Mouse (Mus musculus): ENCODE results near the gene Asb2. TPM values are rescaled to one million over a fixed set of nuclear protein-coding genes. Genes with fewer than 3 reads are reported as not detected.

Asb2 gene
- polyA plus RNA-seq, 1 experiment from 2014 or later, result 0.51 TPM

- H3K4me3 ChIP-seq, result no peak overlapping the region
- 75% methylated on average over 4 of the region's 4 CpGs for WGBS
- H3K27me3 ChIP-seq (replicated peaks; ENCODE audit: low read depth, poor library complexity, severe bottlenecking), result peaks cover 19% of the 10 kb centered on the region; the same call in 1 of the 2 replicates
- DNase-seq (ENCODE audit: low spot score), result no peak
- H3K36me3 ChIP-seq (replicated peaks), result no peaks in the 10 kb centered on the region
- H3K9me3 ChIP-seq, result no peaks in the 10 kb centered on the region
- H3K27ac ChIP-seq (replicated peaks), result no peak overlapping the region
- peaks cover 28% of the 10 kb centered on the region for H3K4me1 ChIP-seq
These were observed 24.3 kb downstream of the Asb2 start for GRCm38 (mm10) chr12:103331491-103331890.

DNA sequence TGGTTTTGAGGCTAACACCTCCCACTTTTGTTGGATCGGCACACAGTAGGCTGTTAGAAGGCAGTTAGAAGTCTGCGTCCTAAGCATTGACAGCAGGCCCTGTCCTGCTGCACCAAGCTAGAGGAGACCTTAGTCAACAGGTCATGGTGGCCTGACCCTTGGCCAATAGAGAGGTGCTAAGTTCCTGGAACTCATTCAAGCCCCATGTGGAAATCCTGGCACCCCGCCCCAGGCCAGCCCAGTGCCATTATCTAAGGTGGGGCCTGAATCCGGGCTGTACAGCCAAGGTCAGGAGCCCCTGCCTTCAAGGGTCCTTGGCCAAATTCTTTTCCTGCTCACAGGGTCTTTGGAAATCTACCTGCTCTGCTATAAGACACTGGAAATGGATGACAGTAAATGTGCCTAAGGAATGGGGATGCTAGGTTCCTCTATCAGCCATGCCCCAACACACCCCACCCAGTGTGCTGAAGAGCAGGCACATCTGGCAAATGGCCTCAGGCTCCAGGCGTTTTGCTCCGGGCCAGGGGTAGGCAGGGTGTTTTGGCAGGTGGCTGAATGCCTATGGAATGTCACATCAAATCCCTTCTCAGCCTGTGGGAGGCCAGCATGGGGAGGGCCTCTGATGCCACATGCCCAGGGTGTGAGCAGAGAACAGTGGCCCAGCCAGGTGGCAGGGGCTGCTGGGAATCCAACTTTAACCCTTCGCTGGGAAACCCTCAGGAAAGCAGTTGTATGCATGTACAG, 27.2 kb downstream of the Asb2 start:
- H3K27me3 ChIP-seq (replicated peaks; ENCODE audit: low read depth, poor library complexity, severe bottlenecking), result peaks cover 42% of the 10 kb centered on the region
- H3K27ac ChIP-seq (replicated peaks), result no peak overlapping the region
- WGBS, result 65% methylated on average over 7 of the region's 7 CpGs
- peaks cover 42% of the 10 kb centered on the region for H3K4me1 ChIP-seq
- no peaks in the 10 kb centered on the region for H3K9me3 ChIP-seq
- no peak overlapping the region for H3K4me3 ChIP-seq
- no peaks in the 10 kb centered on the region for H3K36me3 ChIP-seq (replicated peaks)
- DNase-seq (ENCODE audit: low spot score), result peak; percentile 29

DNA sequence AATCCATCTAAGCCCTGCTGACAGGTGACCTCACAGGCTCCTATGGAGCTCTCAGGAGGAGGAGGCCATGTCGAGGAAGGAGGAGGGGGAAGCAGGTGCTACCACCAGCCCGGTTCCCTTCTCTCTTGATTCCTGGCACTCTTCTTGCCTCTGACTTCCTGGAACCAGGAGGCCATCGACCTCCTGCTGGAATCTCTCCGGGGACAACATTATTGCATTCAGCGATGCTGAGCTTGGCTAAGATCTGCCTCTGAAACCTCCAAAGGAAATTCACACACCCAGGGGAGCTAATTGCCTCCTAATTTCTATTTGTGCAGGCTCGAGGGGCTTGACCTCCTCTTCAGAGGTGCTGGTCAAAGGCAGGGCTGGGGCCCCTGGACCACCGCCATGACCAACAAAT, 28.7 kb downstream of the Asb2 start:
- Histone ChIP-seq H3K27me3 (replicated peaks; ENCODE audit: low read depth, poor library complexity, severe bottlenecking) (peaks cover 52% of the 10 kb centered on the region), H3K9me3 (no peaks in the 10 kb centered on the region), H3K27ac (replicated peaks) (no peak overlapping the region), H3K4me1 (peaks cover 42% of the 10 kb centered on the region), H3K4me3 (no peak overlapping the region), H3K36me3 (replicated peaks) (no peaks in the 10 kb centered on the region)
- DNase-seq (ENCODE audit: low spot score), result no peak
- 21% methylated on average over 7 of the region's 7 CpGs for WGBS

GRCm38 (mm10) chr12:103326569-103326968, 29.2 kb downstream of the Asb2 start:
- no peak overlapping the region for H3K27ac ChIP-seq (replicated peaks)
- peaks cover 42% of the 10 kb centered on the region for H3K4me1 ChIP-seq
- WGBS, result 52% methylated on average over 4 of the region's 4 CpGs
- H3K27me3 ChIP-seq (replicated peaks; ENCODE audit: low read depth, poor library complexity, severe bottlenecking), result peaks cover 52% of the 10 kb centered on the region
- H3K4me3 ChIP-seq, result no peak overlapping the region
- no peaks in the 10 kb centered on the region for H3K36me3 ChIP-seq (replicated peaks)
- H3K9me3 ChIP-seq, result no peaks in the 10 kb centered on the region
- DNase-seq (ENCODE audit: low spot score), result no peak

GRCm38 (mm10) chr12:103325156-103325857, 30.5 kb downstream of the Asb2 start:
- Histone ChIP-seq H3K4me1 (peaks cover 41% of the 10 kb centered on the region), H3K9me3 (no peaks in the 10 kb centered on the region), H3K4me3 (peak overlapping the region; percentile 53), H3K27ac (replicated peaks) (peak overlapping the region; percentile 73), H3K36me3 (replicated peaks) (no peaks in the 10 kb centered on the region), H3K27me3 (replicated peaks; ENCODE audit: low read depth, poor library complexity, severe bottlenecking) (peaks cover 48% of the 10 kb centered on the region)
- WGBS, result 9% methylated on average over 60 of the region's 60 CpGs
- DNase-seq (ENCODE audit: low spot score), result peak; percentile 98

- WGBS, result 37% methylated on average over 3 of the region's 3 CpGs
- peak; percentile 47 for DNase-seq (ENCODE audit: low spot score)
These were observed 33.0 kb downstream of the Asb2 start for GRCm38 (mm10) chr12:103322801-103323200.

GRCm38 (mm10) chr12:103315831-103316545, 39.8 kb downstream of the Asb2 start:
- Histone ChIP-seq H3K36me3 (replicated peaks) (no peaks in the 10 kb centered on the region), H3K27me3 (replicated peaks; ENCODE audit: low read depth, poor library complexity, severe bottlenecking) (peaks cover 68% of the 10 kb centered on the region), H3K4me3 (peak overlapping the region; percentile 57), H3K9me3 (no peaks in the 10 kb centered on the region), H3K27ac (replicated peaks) (peak overlapping the region; percentile 85), H3K4me1 (peaks cover 65% of the 10 kb centered on the region)
- no peak for DNase-seq (ENCODE audit: low spot score)
- WGBS, result 33% methylated on average over 20 of the region's 20 CpGs

More at GRCm38 (mm10) chr12:103322801-103323200, 33.0 kb downstream of the Asb2 start:
- H3K27ac ChIP-seq (replicated peaks), result no peak overlapping the region
- H3K27me3 ChIP-seq (replicated peaks; ENCODE audit: low read depth, poor library complexity, severe bottlenecking), result peaks cover 36% of the 10 kb centered on the region
- no peak overlapping the region for H3K4me3 ChIP-seq
- H3K36me3 ChIP-seq (replicated peaks), result no peaks in the 10 kb centered on the region
- H3K4me1 ChIP-seq, result peaks cover 39% of the 10 kb centered on the region
- H3K9me3 ChIP-seq, result no peaks in the 10 kb centered on the region

GRCm38 (mm10) chr12:103314640-103315361, 41.0 kb downstream of the Asb2 start:
- H3K4me3 ChIP-seq, result peak overlapping the region; percentile 57
- WGBS, result 2% methylated on average over 25 of the region's 25 CpGs
- H3K9me3 ChIP-seq, result 0 out of 2 replicates have a peak, but pooled peaks cover 5% of the 10 kb centered on the region
- H3K27me3 ChIP-seq (replicated peaks; ENCODE audit: low read depth, poor library complexity, severe bottlenecking), result peaks cover 69% of the 10 kb centered on the region
- H3K27ac ChIP-seq (replicated peaks), result peak overlapping the region; percentile 85
- H3K36me3 ChIP-seq (replicated peaks), result no peaks in the 10 kb centered on the region
- H3K4me1 ChIP-seq, result peaks cover 65% of the 10 kb centered on the region
- peak; percentile 65 for DNase-seq (ENCODE audit: low spot score)

DNA sequence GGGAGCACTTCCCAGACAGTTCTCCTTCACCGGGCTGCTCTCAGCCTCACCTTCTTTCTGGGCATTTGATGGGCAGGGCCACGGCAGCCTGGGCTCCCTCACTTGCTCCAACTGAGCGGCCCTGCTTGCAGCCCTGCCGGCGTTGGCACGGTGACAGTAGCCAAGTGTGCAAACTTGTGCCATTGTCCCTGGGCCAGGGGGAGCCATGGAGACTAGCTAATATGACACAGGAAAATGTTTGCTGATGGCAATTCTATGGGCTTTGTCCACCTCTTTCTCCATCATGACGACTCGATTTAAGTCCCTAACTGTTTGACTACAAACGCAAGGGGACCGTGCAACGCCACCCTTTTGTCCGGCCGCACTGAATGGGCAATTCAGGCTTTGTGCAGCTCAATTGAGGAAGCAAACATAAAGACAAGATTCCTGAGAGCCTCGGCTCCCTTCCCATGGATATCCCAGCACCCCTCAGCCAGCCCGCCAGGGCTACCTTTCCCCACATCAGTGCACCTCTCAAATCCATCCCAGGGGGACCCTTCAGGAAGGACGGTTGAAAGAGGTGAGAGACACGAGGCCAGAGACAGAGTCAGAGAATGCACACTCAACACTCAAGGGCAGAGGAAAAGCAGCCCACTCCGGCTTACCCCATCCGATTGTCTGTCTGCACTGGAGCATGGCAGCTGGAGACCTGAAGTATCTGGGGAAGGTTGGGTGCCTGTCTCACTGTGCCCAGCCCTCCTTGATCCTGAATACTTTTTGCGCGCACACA, 41.7 kb downstream of the Asb2 start:
- peak; percentile 44 for DNase-seq (ENCODE audit: low spot score)
- H3K36me3 ChIP-seq (replicated peaks), result no peaks in the 10 kb centered on the region
- H3K4me3 ChIP-seq, result peak overlapping the region; percentile 57
- H3K9me3 ChIP-seq, result 0 out of 2 replicates have a peak, but pooled peaks cover 5% of the 10 kb centered on the region
- peaks cover 69% of the 10 kb centered on the region for H3K27me3 ChIP-seq (replicated peaks; ENCODE audit: low read depth, poor library complexity, severe bottlenecking)
- WGBS, result 48% methylated on average over 21 of the region's 21 CpGs
- H3K27ac ChIP-seq (replicated peaks), result peak overlapping the region; percentile 85
- H3K4me1 ChIP-seq, result peaks cover 65% of the 10 kb centered on the region

GRCm38 (mm10) chr12:103313274-103313673, 42.5 kb downstream of the Asb2 start:
- Histone ChIP-seq H3K27me3 (replicated peaks; ENCODE audit: low read depth, poor library complexity, severe bottlenecking) (peaks cover 69% of the 10 kb centered on the region), H3K9me3 (0 out of 2 replicates have a peak, but pooled peaks cover 5% of the 10 kb centered on the region), H3K4me1 (peaks cover 57% of the 10 kb centered on the region), H3K27ac (replicated peaks) (peak overlapping the region; percentile 85), H3K36me3 (replicated peaks) (no peaks in the 10 kb centered on the region), H3K4me3 (peak overlapping the region; percentile 57; the same call in 1 of the 2 replicates)
- no peak for DNase-seq (ENCODE audit: low spot score)
- WGBS, result 76% methylated on average over 6 of the region's 6 CpGs

- no peak for DNase-seq (ENCODE audit: low spot score)
- Histone ChIP-seq H3K4me3 (no peak overlapping the region), H3K27ac (replicated peaks) (no peak overlapping the region), H3K36me3 (replicated peaks) (no peaks in the 10 kb centered on the region), H3K9me3 (0 out of 2 replicates have a peak, but pooled peaks cover 5% of the 10 kb centered on the region), H3K4me1 (peaks cover 53% of the 10 kb centered on the region), H3K27me3 (replicated peaks; ENCODE audit: low read depth, poor library complexity, severe bottlenecking) (peaks cover 57% of the 10 kb centered on the region)
- WGBS, result 67% methylated on average over 8 of the region's 8 CpGs
These were observed 43.9 kb downstream of the Asb2 start for GRCm38 (mm10) chr12:103311921-103312320.
